Mouse (Mus musculus): ENCODE results near the gene Gm5678. TPM values are rescaled to one million over a fixed set of nuclear protein-coding genes. Genes with fewer than 3 reads are reported as not detected.

Gm5678 gene
- total RNA-seq, 2 experiments from 2014 or later = 0.69 to 1.5 TPM

Other genes starting within 250 kb of the Gm5678 start
- 1 to 10 TPM; 1.0 to 1.4 TPM for gene Setd4, start 24.0 kb upstream of the Gm5678 start, total RNA-seq (2021)
- gene Cbr1, start 22.2 kb upstream of the Gm5678 start, total RNA-seq (2021) = 10 to 100 TPM; 19.3 to 24.6 TPM
- 1 to 10 TPM; 1.3 to 1.8 TPM for gene Cbr3, start 55.1 kb downstream of the Gm5678 start, total RNA-seq (2021)
- gene Dop1b, start 83.8 kb downstream of the Gm5678 start, total RNA-seq (2021) = 10 to 100 TPM; 36.7 to 38.3 TPM
- gene Morc3, start 204.0 kb downstream of the Gm5678 start, total RNA-seq (2021) = 10 to 100 TPM in 1 of 2 experiments, 1 to 10 TPM in 1; 7.7 to 10.3 TPM